8 mouse cellular contexts compared by ENCODE assay signal in the genomic region with DNA sequence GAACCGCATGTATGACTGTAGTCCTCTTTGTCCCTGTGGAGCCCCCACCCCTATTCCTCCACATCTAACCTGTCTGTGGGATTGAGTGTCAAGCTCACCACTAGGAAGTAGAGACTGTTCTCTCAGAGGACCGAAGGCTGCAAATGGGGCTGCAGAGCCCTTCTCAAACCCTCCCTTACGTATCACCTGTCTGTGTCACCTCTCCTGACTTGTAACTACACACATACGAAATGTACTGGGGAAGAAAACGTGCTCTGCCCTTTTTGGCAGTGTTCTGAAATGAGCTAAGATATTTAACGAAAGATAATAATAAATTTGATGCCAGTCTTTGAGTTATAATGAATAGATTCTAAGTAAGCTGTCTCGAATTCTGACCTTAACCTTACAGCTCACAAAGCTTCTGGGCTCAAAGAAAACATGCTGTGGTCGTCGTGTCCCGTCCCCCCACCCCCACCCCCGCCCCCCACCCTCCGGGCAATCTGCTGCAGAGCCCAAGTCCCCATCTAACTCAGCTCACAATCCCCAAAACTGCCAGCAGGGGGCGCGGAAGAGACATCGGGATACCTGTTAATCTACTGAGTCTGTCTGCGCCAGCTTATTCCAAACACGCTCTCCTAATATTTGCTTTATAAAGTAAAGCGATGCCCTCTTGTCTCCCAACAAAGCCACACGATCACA. TPM values are rescaled to one million over a fixed set of nuclear protein-coding genes. Genes with fewer than 3 reads are reported as not detected.
DNase-seq lines count a peak whose midpoint lies in the region; ATAC-seq lines count a peak whose summit lies in the region.

No protein-coding gene starts in this region.

- no peaks in the 10 kb centered on the region for H3K9me3 ChIP-seq in intestine, embryonic 15.5 days

- H3K4me3 ChIP-seq in intestine, embryonic 15.5 days (replicated peaks): no peak overlapping the region

- H3K4me2 ChIP-seq in intestine, embryonic 15.5 days (replicated peaks): peak overlapping the region; percentile 40

- 22% methylated on average over 19 of the region's 19 CpGs for WGBS in intestine, embryonic 15.5 days

- no peaks in the 10 kb centered on the region for H3K36me3 ChIP-seq in intestine, embryonic 15.5 days

- no peak overlapping the region for H3K9ac ChIP-seq in intestine, embryonic 15.5 days

- no peaks in the 10 kb centered on the region for H3K27me3 ChIP-seq in intestine, embryonic 15.5 days (replicated peaks)

- no peak overlapping the region for H3K27ac ChIP-seq in intestine, embryonic 15.5 days

- peak; percentile 84 for ATAC-seq in intestine, embryonic 15.5 days

- DNase-seq in adrenal gland, postnatal 10 days: peak; percentile 91
- peak; percentile 88 for DNase-seq in embryo, embryonic 9.5 days (ENCODE audit: extremely low spot score)
- peak; percentile 79 to 80 for DNase-seq in gastrocnemius, postnatal 4 days (ENCODE audit: low spot score in 2 of 2)
- peak; percentile 93 for DNase-seq in left cerebral cortex, postnatal 14 days (ENCODE audit: low spot score in 2 of 2)
- peak; percentile 84 for DNase-seq in mesoderm, embryonic 11.5 days (ENCODE audit: low read depth, low spot score)
- peak; percentile 94 for DNase-seq in right cerebral cortex, postnatal 4 days
- peak; percentile 55 to 88 for DNase-seq in urinary bladder, postnatal 4 days (ENCODE audit: low spot score in 2 of 2)

- intact Hi-C loops in left cerebral cortex, postnatal 14 days (cut with DNase I): loop anchor here (5.0 kb wide), 2 partner anchors 60 to 215 kb away; a partner anchor contains a TSS

- H3K4me1 ChIP-seq in intestine, embryonic 15.5 days (replicated peaks): peaks cover 4% of the 10 kb centered on the region; the same call in 1 of the 2 replicates

RNA-seq across cellular contexts. Expression of a gene that starts 10.9 kb away (rescaled TPM):
- total RNA-seq in adrenal gland, postnatal 10 days (2021): not detected
- total RNA-seq in gastrocnemius, postnatal 4 days (2021): under 1 TPM in 1 of 2 experiments, not detected in 1; 0.62 TPM
- polyA plus RNA-seq in intestine, embryonic 15.5 days (2015; fragmentation: Nextera tagmentation; extraction: Ambion mirVana): not detected in 2 replicates
- total RNA-seq in left cerebral cortex, postnatal 14 days (2021): not detected

RNA-seq across cellular contexts. Expression of a gene that starts 43.5 kb away (rescaled TPM):
- total RNA-seq in adrenal gland, postnatal 10 days (2021): 10 to 100 TPM; 18.7 to 18.9 TPM
- total RNA-seq in gastrocnemius, postnatal 4 days (2021): 1 to 10 TPM; 7.3 to 7.5 TPM
- polyA plus RNA-seq in intestine, embryonic 15.5 days (2015; fragmentation: Nextera tagmentation; extraction: Ambion mirVana): 4.5 TPM in 2 replicates
- total RNA-seq in left cerebral cortex, postnatal 14 days (2021): 1 to 10 TPM; 3.2 to 3.6 TPM

RNA-seq across cellular contexts. Expression of a gene that starts 60.0 kb away (rescaled TPM):
- total RNA-seq in adrenal gland, postnatal 10 days (2021): 10 to 100 TPM; 51.1 to 61.2 TPM
- 10 to 100 TPM; 58.3 to 63.2 TPM for total RNA-seq in gastrocnemius, postnatal 4 days (2021)
- 42.3 and 47.5 TPM in 2 replicates for polyA plus RNA-seq in intestine, embryonic 15.5 days (2015; fragmentation: Nextera tagmentation; extraction: Ambion mirVana)
- total RNA-seq in left cerebral cortex, postnatal 14 days (2021): 10 to 100 TPM; 42.6 to 45.2 TPM
